Mouse (Mus musculus) kidney, embryonic 14.5 days (tissue): Measurements from ENCODE around the gene Pacs1. TPM values are rescaled to one million over a fixed set of nuclear protein-coding genes. Genes with fewer than 3 reads are reported as not detected.
"Not testable (repeated sequence)": the region's sequence is repeated elsewhere in the genome, so short reads cannot be mapped to it uniquely, and the experiment has no call there.

Source experiments
- ATAC-seq: fragments of 200-750 bp; cut with Nextera tagmentation; 2 replicates; pipeline ENCODE4 v1.8.0; 2017; ENCODE audit warnings: moderate number of reproducible peaks, mild to moderate bottlenecking, moderate TSS enrichment, moderate library complexity; ENCODE audit not compliant: low FRiP score, low TSS enrichment
- H3K27ac ChIP-seq: fragments of 300-500 bp; sonication (generic); 2 replicates; pipeline ENCODE4 v1.5.1; 2014; ENCODE audit warnings: low read depth, mild to moderate bottlenecking, low read length, moderate library complexity, mixed read lengths
- H3K27me3 ChIP-seq: fragments of 300-500 bp; sonication (generic); 2 replicates; pipeline ENCODE4 v1.6.1; 2014; ENCODE audit warnings: mild to moderate bottlenecking, low read length; ENCODE audit not compliant: control insufficient read depth, insufficient read depth
- H3K36me3 ChIP-seq: fragments of 300-500 bp; sonication (generic); 2 replicates; pipeline ENCODE4 v1.6.1; 2014; ENCODE audit warnings: low read length, mixed read lengths; ENCODE audit not compliant: control insufficient read depth, insufficient read depth
- H3K4me1 ChIP-seq: fragments of 300-500 bp; sonication (generic); 2 replicates; pipeline ENCODE4 v1.6.1; 2014; ENCODE audit warnings: low read length, mixed read lengths; ENCODE audit not compliant: control insufficient read depth, insufficient read depth
- H3K4me2 ChIP-seq: fragments of 300-500 bp; sonication (generic); replicated peaks from 2 replicates; pipeline ENCODE4 v1.6.1; 2014; ENCODE audit warnings: low read depth, mild to moderate bottlenecking, low read length
- H3K4me3 ChIP-seq: fragments of 300-500 bp; sonication (generic); 2 replicates; pipeline ENCODE4 v1.5.1; 2014; ENCODE audit warnings: mild to moderate bottlenecking, low read length
- H3K9ac ChIP-seq: fragments of 300-500 bp; sonication (generic); 2 replicates; pipeline ENCODE4 v1.6.1; 2014; ENCODE audit warnings: low read depth, mild to moderate bottlenecking, low read length, moderate library complexity
- H3K9me3 ChIP-seq: fragments of 300-500 bp; sonication (generic); 2 replicates; pipeline ENCODE4 v1.6.1; 2016; ENCODE audit warnings: low read length; ENCODE audit not compliant: control insufficient read depth
- whole genome bisulfite sequencing: fragments of 180-500 bp; shearing (Covaris S2); extraction: QIAGEN DNeasy Blood & Tissue Kit; methylation state at CpG from one replicate; pipeline ENCODE4 v1.1.7; 2014; 5-methylcytosine and 5-hydroxymethylcytosine counted together
- polyA plus RNA-seq: library from polyadenylated mRNA; unstranded; fragments of >200 nt; fragmentation: Nextera tagmentation; extraction: Ambion mirVana; gene quantifications from 2 replicates; pipeline ENCODE4 v1.2.1, GENCODE M21; 2014

Gene Pacs1
- polyA plus RNA-seq, 1 experiment from 2014 or later = 30.4 TPM

GRCm38 (mm10) chr19:5272326-5272795 is 558 bp downstream of the Pacs1 start:
- Histone ChIP-seq H3K27me3 (no peaks in the 10 kb centered on the region), H3K4me2 (peak overlapping the region; percentile 69), H3K9ac (peak overlapping the region; percentile 96), H3K27ac (peak overlapping the region; percentile 85), H3K9me3 (no peaks in the 10 kb centered on the region), H3K4me3 (peak overlapping the region; percentile 80), H3K4me1 (peaks cover 16% of the 10 kb centered on the region), H3K36me3 (peaks cover 32% of the 10 kb centered on the region)
- peak; percentile 67 for ATAC-seq
- under 1% methylated on average over 22 of the region's 30 CpGs for WGBS

GRCm38 (mm10) chr19:5271430-5271829 is 1.5 kb downstream of the Pacs1 start:
- ATAC-seq = no peak

GRCm38 (mm10) chr19:5269392-5269791 is 3.5 kb downstream of the Pacs1 start:
- Histone ChIP-seq H3K27ac (no peak overlapping the region), H3K27me3 (no peaks in the 10 kb centered on the region), H3K9me3 (no peaks in the 10 kb centered on the region), H3K36me3 (peaks cover 7% of the 10 kb centered on the region), H3K4me3 (no peak overlapping the region), H3K4me1 (peaks cover 16% of the 10 kb centered on the region), H3K9ac (no peak overlapping the region), H3K4me2 (no peak overlapping the region)
- WGBS = 88% methylated on average over 5 of the region's 5 CpGs
- ATAC-seq = no peak

More at GRCm38 (mm10) chr19:5271430-5271829, 1.5 kb downstream of the Pacs1 start:
- H3K27me3 ChIP-seq = no peaks in the 10 kb centered on the region
- H3K9ac ChIP-seq = peak overlapping the region; percentile 96; the same call in 1 of the 2 replicates
- peak overlapping the region; percentile 69 for H3K4me2 ChIP-seq
- H3K36me3 ChIP-seq = peaks cover 27% of the 10 kb centered on the region
- H3K4me3 ChIP-seq = peak overlapping the region; percentile 80
- no peaks in the 10 kb centered on the region for H3K9me3 ChIP-seq
- H3K4me1 ChIP-seq = peaks cover 16% of the 10 kb centered on the region
- 55% methylated on average over 1 of the region's 1 CpGs for WGBS
- H3K27ac ChIP-seq = no peak overlapping the region

- Histone ChIP-seq H3K9ac (no peak overlapping the region), H3K9me3 (no peaks in the 10 kb centered on the region), H3K27ac (no peak overlapping the region), H3K4me2 (no peak overlapping the region), H3K4me3 (no peak overlapping the region), H3K36me3 (peaks cover 1% of the 10 kb centered on the region; the same call in 1 of the 2 replicates), H3K27me3 (no peaks in the 10 kb centered on the region), H3K4me1 (peaks cover 14% of the 10 kb centered on the region)
- no peak for ATAC-seq
- WGBS = 85% methylated on average over 3 of the region's 3 CpGs
Measured at GRCm38 (mm10) chr19:5268875-5269274, 4.0 kb downstream of the Pacs1 start.

GRCm38 (mm10) chr19:5268017-5268416 is 4.9 kb downstream of the Pacs1 start:
- no peak overlapping the region for H3K4me3 ChIP-seq
- no peak overlapping the region for H3K27ac ChIP-seq
- H3K36me3 ChIP-seq = no peaks in the 10 kb centered on the region
- H3K27me3 ChIP-seq = no peaks in the 10 kb centered on the region
- no peak overlapping the region for H3K4me2 ChIP-seq
- no peaks in the 10 kb centered on the region for H3K9me3 ChIP-seq
- H3K4me1 ChIP-seq = peaks cover 10% of the 10 kb centered on the region
- H3K9ac ChIP-seq = no peak overlapping the region
- ATAC-seq = no peak

GRCm38 (mm10) chr19:5267015-5267414 is 5.9 kb downstream of the Pacs1 start:
- ATAC-seq = no peak
- Histone ChIP-seq H3K4me1 (peaks cover 9% of the 10 kb centered on the region), H3K4me3 (no peak overlapping the region), H3K27ac (no peak overlapping the region), H3K9ac (no peak overlapping the region), H3K27me3 (no peaks in the 10 kb centered on the region), H3K36me3 (no peaks in the 10 kb centered on the region), H3K9me3 (no peaks in the 10 kb centered on the region), H3K4me2 (no peak overlapping the region)
- WGBS = 94% methylated on average over 5 of the region's 5 CpGs

- H3K9me3 ChIP-seq = no peaks in the 10 kb centered on the region
- 47% methylated on average over 3 of the region's 3 CpGs for WGBS
- no peak overlapping the region for H3K27ac ChIP-seq
- ATAC-seq = no peak
- no peak overlapping the region for H3K9ac ChIP-seq
- no peak overlapping the region for H3K4me2 ChIP-seq
- H3K4me1 ChIP-seq = no peaks in the 10 kb centered on the region
- H3K27me3 ChIP-seq = no peaks in the 10 kb centered on the region
- H3K4me3 ChIP-seq = no peak overlapping the region
- peaks cover 4% of the 10 kb centered on the region; the same call in 1 of the 2 replicates for H3K36me3 ChIP-seq
Measured at GRCm38 (mm10) chr19:5257140-5257539, 15.8 kb downstream of the Pacs1 start.

- H3K4me3 ChIP-seq, H3K4me1 ChIP-seq, H3K9ac ChIP-seq, H3K4me2 ChIP-seq, H3K36me3 ChIP-seq, ATAC-seq, H3K27me3 ChIP-seq, H3K9me3 ChIP-seq, H3K27ac ChIP-seq: not testable (repeated sequence)
- WGBS = 95% methylated on average over 1 of the region's 1 CpGs
Measured at GRCm38 (mm10) chr19:5236981-5237380, 35.9 kb downstream of the Pacs1 start.

- Histone ChIP-seq H3K27me3 (no peaks in the 10 kb centered on the region), H3K36me3 (no peaks in the 10 kb centered on the region), H3K4me3 (no peak overlapping the region), H3K9me3 (no peaks in the 10 kb centered on the region), H3K4me1 (no peaks in the 10 kb centered on the region), H3K27ac (no peak overlapping the region), H3K4me2 (no peak overlapping the region), H3K9ac (no peak overlapping the region)
- WGBS = 86% methylated on average over 4 of the region's 4 CpGs
- ATAC-seq = no peak
Measured at GRCm38 (mm10) chr19:5232696-5233095, 40.2 kb downstream of the Pacs1 start.
